Mouse (Mus musculus): ENCODE measurements around the gene Ifit2.

The Ifit2 gene

GRCm38 (mm10) chr19:34550534-34551223 lies at the start of gene Ifit2:
Gene Ifit2, plus strand, starts transcription at chr19:34550694.
- no peak for DNase-seq (ENCODE audit: low spot score)

- DNase-seq (ENCODE audit: low spot score): no peak
These were observed 49.7 kb upstream of the Ifit2 start for GRCm38 (mm10) chr19:34500763-34501162.

DNA sequence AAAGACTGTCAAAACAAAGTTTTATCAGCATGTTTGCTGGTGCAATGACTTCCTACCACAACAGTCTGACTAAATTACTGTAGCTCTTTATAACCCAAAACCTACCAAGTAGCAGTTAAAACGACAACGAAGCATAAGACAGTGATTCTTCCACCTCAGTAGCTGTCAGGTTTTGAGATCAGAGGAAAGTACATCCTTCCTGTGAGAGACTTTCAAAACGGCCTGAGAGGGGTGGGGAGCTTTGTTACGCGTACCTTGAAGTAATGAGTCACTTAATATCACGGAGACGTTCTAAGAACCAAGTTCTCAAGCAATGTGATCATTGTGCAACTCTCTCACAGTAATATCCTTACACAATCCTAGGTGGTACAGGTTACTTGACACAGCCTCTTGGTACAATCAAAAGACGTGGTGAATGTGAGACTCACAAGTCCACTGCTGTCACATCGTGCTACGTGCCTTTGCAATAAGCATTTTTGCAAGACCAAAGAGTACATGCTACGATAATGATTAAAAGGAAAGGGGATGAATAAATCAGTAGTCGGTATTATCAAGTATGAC lies 45.3 kb upstream of the Ifit2 start:
- DNase-seq (ENCODE audit: low spot score): no peak

DNA sequence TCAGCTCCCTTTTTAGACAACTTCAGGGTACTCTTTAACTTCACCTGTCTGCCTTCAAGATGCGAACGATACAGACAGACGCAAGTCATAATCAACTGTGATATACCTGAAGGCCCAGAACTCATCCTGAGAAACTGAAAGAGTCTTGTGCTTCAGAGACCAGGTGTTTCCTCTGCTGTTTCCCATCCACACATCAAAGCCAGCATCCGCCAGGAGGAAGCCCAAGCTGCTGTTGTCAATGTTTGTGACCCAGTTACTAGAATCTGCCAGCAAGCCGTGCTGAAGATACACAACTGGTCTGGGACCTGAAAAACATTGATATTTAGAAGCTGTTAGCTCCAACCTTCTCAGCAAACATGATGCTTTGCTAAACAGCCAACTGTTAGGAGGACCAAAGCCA lies 39.8 kb upstream of the Ifit2 start:
- DNase-seq (ENCODE audit: low spot score): no peak

DNA sequence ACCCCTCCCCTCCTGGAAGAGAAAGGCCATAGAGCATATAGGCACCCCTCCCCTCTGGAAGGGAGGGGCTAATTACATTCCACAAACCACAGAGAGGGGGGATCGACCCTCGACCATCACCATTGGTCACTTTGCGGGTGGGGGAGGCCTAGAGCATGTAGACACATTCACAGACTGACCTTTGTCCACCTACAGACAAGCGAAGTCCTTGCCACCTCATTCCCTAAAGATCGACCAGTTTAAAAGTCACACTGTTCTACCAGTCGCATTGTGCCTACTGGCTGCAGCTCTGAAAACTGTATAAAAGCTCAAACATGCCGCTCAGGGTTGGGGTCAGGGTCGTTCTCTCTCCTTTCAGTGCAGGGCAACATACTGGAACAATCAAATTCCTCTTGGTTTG lies 39.0 kb upstream of the Ifit2 start:
- DNase-seq (ENCODE audit: low spot score): no peak

DNA sequence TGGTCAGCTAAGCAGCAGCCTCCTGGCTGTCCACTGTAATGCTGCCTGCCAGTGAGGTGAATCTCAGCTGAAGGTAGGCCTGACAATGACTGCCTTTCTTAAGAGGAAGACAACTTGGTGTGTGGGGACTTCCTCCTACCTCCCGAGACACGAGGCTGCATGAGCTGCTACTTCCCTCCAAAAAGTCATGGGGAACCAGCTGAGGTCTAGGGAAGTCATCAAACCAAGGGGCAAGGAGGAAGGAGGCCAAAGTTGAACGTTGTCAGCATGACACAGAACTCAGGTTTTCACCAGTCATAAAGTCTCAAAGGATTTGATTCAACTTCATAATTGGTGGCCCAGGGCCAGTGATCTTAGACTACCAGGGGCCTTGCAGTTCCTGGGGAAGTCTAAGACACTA lies 34.8 kb upstream of the Ifit2 start:
- no peak for DNase-seq (ENCODE audit: low spot score)

DNA sequence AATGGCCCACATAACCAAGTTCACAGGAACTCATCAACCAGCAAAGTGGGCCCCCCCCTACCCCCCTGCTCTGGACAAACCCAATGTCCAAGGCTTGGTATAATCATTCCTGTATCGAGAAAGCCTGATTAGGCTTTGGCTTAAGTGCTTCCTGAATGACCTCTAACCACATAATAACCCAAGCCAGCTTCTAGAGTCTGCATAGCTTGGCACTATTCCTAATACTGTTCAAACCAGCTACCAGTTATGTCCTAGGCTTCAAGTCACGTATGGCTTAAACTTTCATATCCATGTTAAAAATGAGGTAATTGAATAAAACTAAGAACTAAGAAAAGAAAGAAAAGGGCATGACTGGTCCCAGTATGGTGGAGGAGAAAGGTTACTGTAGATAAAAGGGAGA lies 34.1 kb upstream of the Ifit2 start:
- DNase-seq (ENCODE audit: low spot score): no peak

DNA sequence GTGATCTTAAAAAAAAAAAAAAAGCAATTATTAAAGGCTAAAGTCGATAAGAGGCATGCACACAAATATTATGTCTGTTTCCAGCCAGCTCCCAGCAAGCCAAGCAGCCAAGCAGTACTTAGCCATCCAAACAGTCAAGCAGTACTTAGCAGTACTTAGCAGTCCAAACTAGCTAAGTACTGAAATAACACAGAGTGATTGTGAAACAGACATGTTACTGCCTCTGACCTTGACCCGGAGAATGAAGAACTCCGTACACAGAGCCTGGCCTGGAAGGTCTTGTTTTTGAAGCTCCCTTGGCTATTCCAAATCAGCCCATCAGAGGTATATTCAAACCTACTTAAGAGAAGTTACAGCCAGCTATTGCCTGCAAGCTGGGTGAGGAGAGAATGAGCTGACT lies 33.3 kb upstream of the Ifit2 start:
- DNase-seq (ENCODE audit: low spot score): no peak

DNA sequence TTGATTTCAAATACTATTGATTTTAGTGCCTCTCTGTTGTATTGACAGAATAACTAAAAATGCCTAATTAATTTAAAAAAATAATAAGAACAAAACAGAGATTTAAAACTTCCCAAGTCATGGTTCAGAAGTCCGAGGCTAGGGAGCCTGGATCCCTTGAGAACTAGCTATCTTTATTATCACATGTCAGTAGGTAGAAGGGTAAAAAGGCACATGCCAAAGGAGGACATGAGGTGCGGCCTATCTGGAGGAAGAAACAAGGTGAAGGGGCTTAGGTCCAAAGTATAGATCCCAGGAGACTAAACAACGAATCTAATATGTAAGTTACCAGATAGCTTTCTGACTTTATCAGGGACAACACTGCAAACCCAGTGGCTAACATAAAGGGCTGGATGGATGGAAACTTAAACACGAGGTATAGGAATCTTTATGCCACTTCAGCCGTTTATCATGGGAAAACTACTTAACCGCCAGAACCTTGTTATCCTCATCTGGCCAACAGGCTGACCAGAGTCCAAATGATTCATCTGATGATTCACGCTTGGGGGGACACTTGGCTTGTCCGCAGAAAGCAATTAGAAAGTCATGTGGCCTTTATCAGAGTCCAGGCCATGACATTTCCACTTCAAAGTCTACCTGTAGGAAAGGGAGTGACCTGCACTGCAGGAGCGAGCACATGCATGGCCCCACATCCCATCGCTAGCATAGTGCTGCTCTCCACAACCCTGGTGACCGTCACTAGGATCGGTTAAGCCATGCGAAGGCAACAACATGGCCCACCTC lies 32.5 kb upstream of the Ifit2 start:
- no peak for DNase-seq (ENCODE audit: low spot score)

GRCm38 (mm10) chr19:34518786-34519185 lies 31.7 kb upstream of the Ifit2 start:
- DNase-seq (ENCODE audit: low spot score): no peak

DNA sequence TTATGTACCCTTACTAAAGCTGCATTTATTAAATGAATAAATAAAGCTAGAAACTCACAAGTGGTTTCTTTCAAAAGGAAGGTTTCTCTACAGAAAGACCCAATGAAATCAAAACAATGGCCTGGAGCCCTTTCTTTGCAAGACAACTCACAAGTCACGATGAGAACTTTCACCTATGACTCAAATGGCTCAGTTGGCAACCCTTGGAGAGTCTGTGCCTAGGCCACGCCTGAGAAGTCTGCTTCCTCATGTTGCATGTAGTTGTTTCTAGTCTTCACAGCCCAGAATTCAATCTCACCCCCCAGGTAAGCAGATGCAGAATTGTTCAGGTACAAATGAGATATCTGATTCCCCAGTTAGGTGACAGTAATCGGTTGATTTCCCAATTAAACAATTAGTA lies 30.8 kb upstream of the Ifit2 start:
- DNase-seq (ENCODE audit: low spot score): no peak

- no peak for DNase-seq (ENCODE audit: low spot score)
These were observed 30.4 kb upstream of the Ifit2 start for GRCm38 (mm10) chr19:34520051-34520450.

- no peak for DNase-seq (ENCODE audit: low spot score)
These were observed 29.1 kb upstream of the Ifit2 start for GRCm38 (mm10) chr19:34521361-34521760.

DNA sequence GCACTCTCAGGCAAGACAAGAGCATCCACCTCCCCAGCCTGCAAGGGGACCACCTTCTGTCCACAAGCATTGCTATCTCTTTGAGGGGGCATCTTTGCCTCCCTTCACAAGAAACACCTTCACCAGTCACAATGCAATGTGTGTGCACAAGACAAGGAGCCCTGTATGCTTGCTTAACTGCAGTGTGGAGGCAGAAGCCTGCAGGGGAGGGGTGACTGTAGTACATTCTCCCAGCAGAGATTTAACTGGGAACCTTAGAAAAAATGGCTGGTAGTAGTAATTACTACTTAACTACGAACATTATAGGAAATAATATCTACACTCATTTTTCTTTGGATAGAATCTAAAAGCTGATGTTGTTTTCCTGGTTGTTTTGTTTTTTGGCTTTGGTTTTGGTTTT lies 28.5 kb upstream of the Ifit2 start:
- no peak for DNase-seq (ENCODE audit: low spot score)

- no peak for DNase-seq (ENCODE audit: low spot score)
These were observed 27.3 kb upstream of the Ifit2 start for GRCm38 (mm10) chr19:34523106-34523725.

DNA sequence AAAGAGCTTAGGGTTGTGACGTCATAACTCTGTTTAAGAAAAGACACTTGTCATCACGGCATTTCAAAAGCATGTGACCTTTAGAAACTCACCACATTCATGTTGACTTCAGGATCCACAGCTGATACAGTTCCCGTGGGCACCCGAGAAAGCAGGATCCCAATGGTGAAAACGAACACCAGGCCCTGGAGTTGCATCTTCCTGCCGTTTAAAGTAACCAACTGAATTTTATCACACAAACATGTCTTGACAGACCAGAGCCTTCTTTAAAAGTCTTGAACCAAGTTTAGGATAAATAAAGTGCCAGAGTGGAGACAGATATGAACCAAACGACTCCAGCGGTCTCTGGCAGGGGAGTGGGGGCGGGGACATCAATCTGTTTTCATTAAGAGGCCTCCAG lies 25.8 kb upstream of the Ifit2 start:
- no peak for DNase-seq (ENCODE audit: low spot score)

DNA sequence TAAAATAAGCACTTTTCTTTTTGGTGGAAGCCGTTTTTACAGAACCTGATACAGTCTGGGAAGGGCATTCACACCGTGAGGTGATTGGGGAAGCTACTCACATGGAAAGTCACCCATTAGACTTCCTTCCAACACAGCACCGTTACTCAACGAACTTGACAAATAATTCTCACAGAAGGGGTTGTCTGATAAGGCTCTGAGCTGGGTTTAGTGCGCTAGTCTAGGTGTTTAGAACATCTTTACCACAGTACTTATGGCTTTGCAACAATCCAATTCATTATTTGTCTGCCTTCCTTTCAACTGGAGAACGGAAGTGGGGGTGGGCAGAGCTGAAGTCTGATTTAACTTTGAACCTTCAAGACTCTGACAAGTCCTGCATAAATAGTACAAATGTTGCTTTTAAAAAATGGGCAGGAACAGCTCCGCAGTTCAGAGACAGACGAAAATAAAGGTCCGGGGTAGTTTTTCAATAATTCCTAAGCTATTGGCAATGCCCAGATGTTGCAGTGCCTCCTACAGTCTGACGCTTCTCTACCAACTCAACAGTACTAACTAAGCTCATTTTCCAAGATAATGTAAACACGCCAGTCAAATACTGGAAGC lies 24.1 kb upstream of the Ifit2 start:
- DNase-seq (ENCODE audit: low spot score): no peak

- peak; percentile 74 for DNase-seq (ENCODE audit: low spot score)
These were observed 23.4 kb upstream of the Ifit2 start, which contains the start of gene Lipa for GRCm38 (mm10) chr19:34526941-34527682. Gene Lipa, minus strand, starts transcription at chr19:34527474.

- DNase-seq (ENCODE audit: low spot score): no peak
These were observed 18.3 kb upstream of the Ifit2 start for GRCm38 (mm10) chr19:34532061-34532751.

DNA sequence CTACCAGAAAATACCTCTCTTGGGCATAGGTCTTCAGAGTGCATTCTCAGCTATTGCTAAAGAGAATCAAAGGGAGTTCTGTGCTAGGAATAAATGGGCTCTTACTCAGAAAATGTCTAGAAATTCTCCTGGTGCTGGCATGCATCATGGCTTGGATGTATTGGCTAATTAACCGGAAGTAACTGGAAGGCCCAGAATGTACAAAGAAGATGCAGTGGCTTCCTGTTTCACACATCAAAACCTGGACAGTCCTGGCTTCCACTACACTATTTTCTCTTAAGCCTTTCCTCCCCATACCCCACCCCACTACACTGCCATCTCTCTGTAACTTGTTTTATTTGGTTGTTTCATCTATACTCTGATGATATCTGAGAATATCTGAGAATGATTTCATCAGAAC lies 11.1 kb upstream of the Ifit2 start:
- DNase-seq (ENCODE audit: low spot score): no peak

- no peak for DNase-seq (ENCODE audit: low spot score)
These were observed 4.3 kb upstream of the Ifit2 start for GRCm38 (mm10) chr19:34546211-34546610.
